Mouse (Mus musculus) testis, postnatal 10 days (tissue): ENCODE results near the gene Cit.

ENCODE experiments used
- DNase-seq: peaks from one replicate; pipeline ENCODE4 v3.0.0; 2021; ENCODE audit warnings: low spot score

The Cit gene

GRCm38 (mm10) chr5:115851029-115851365 is 5.9 kb downstream of the Cit start:
- no peak for DNase-seq

- no peak for DNase-seq
Measured at GRCm38 (mm10) chr5:115852431-115852830, 7.4 kb downstream of the Cit start.

- no peak for DNase-seq
Measured at GRCm38 (mm10) chr5:115853691-115854090, 8.6 kb downstream of the Cit start.

- DNase-seq: no peak
Measured at GRCm38 (mm10) chr5:115854370-115854769, 9.3 kb downstream of the Cit start.

GRCm38 (mm10) chr5:115858652-115859051 is 13.6 kb downstream of the Cit start:
- peak; percentile 67 for DNase-seq

- no peak for DNase-seq
Measured at GRCm38 (mm10) chr5:115859461-115859860, 14.4 kb downstream of the Cit start.

GRCm38 (mm10) chr5:115861991-115862390 is 16.9 kb downstream of the Cit start:
- DNase-seq: no peak

GRCm38 (mm10) chr5:115862439-115862838 is 17.4 kb downstream of the Cit start:
- DNase-seq: no peak

- no peak for DNase-seq
Measured at GRCm38 (mm10) chr5:115866296-115866695, 21.2 kb downstream of the Cit start.

- no peak for DNase-seq
Measured at GRCm38 (mm10) chr5:115868540-115868939, 23.5 kb downstream of the Cit start.

GRCm38 (mm10) chr5:115869198-115869597 is 24.1 kb downstream of the Cit start:
- DNase-seq: no peak

GRCm38 (mm10) chr5:115871153-115871552 is 26.1 kb downstream of the Cit start:
- DNase-seq: no peak

GRCm38 (mm10) chr5:115872106-115872505 is 27.0 kb downstream of the Cit start:
- no peak for DNase-seq

- no peak for DNase-seq
Measured at GRCm38 (mm10) chr5:115872956-115873355, 27.9 kb downstream of the Cit start.

GRCm38 (mm10) chr5:115877425-115877824 is 32.3 kb downstream of the Cit start:
- no peak for DNase-seq

GRCm38 (mm10) chr5:115882165-115882564 is 37.1 kb downstream of the Cit start:
- DNase-seq: no peak

GRCm38 (mm10) chr5:115884429-115884828 is 39.4 kb downstream of the Cit start:
- no peak for DNase-seq

- DNase-seq: no peak
Measured at GRCm38 (mm10) chr5:115893772-115894171, 48.7 kb downstream of the Cit start.

- no peak for DNase-seq
Measured at GRCm38 (mm10) chr5:115897036-115897435, 52.0 kb downstream of the Cit start.

- DNase-seq: no peak
Measured at GRCm38 (mm10) chr5:115907037-115908009, 62.2 kb downstream of the Cit start.

GRCm38 (mm10) chr5:115908251-115908650 is 63.2 kb downstream of the Cit start:
- no peak for DNase-seq

GRCm38 (mm10) chr5:115908699-115909098 is 63.6 kb downstream of the Cit start:
- DNase-seq: no peak

GRCm38 (mm10) chr5:115909106-115909505 is 64.0 kb downstream of the Cit start:
- peak; percentile 62 for DNase-seq

- DNase-seq: no peak
Measured at GRCm38 (mm10) chr5:115910491-115910890, 65.4 kb downstream of the Cit start.
